Mouse (Mus musculus) olfactory bulb, adult 2 months (tissue): ENCODE results near the gene D3Ertd254e.

ENCODE experiments used
- CTCF ChIP-seq: fragments of 200-500 bp; IDR thresholded peaks from 2 replicates; pipeline ENCODE4 v1.5.1; 2012; ENCODE audit warnings: low read depth, mild to moderate bottlenecking, low read length, moderate library complexity; ENCODE audit not compliant: insufficient read depth
- POLR2A ChIP-seq: fragments of 200-500 bp; IDR thresholded peaks from 2 replicates; pipeline ENCODE4 v1.6.1; 2012; ENCODE audit warnings: mild to moderate bottlenecking, low read depth, low read length, moderate library complexity; ENCODE audit not compliant: insufficient read depth

DNA sequence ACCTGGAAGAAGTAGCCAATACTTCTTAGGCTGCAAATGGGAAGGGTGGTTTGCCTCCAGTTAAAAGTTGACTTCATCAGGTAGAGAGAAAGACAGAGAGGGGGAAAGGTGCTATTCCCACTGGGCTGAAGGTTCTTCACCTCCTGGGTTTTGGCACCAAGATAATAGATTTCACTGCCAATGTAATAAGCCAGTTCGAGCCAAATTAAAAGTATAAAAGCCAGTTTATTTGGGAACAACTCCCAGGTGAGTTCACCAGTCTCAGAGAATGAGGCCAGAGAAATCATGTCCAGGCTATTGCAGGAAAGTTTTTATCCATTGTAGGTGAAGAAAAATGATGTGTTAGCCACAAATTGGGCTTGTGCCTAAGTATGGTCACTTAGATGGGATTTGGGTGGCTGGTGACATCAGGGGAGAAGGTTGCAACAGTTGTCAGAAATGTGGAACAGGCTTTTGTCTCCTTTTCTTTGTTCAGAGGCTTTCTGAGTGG, 12.6 kb upstream of the D3Ertd254e start:
- TF ChIP-seq POLR2A (no peak), CTCF (no peak)
